Mouse (Mus musculus): ENCODE measurements around the gene Gm10662. TPM values are rescaled to one million over a fixed set of nuclear protein-coding genes. Genes with fewer than 3 reads are reported as not detected.

The Gm10662 gene
- polyA plus RNA-seq (2015; fragmentation: Illumina TruSeq; extraction: RNeasy Lipid Tissue Mini Kit (QIAGEN cat#74804); ENCODE audit: insufficient read depth, low replicate concordance), result not detected

DNA sequence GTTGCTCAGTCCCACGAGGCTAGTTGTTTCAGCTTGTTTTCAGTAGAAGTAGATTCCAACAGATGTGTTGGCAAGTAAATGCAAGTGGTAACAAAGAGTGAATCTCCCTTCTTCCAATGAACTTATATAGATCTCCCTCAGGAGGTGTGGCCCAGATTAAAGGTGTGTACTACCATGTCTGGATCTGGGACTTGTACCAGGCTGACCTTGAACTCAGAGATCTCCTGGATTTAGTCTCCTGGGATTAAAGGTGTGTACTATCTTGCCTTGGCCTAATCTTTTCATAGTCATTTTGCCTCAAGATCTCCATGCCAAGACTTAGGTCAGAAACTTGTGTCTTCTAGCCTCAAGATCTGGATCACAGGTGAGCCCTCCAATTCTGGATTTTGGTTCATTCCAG is at the start of gene Gm10662:
Gene Gm10662, minus strand, starts transcription at position 101 of the 400 bp plus-strand sequence.

Other genes with a start within 250 kb of the Gm10662 start
- not detected for gene Gm4214, start 159.8 kb downstream of the Gm10662 start, polyA plus RNA-seq (2015; fragmentation: Illumina TruSeq; extraction: RNeasy Lipid Tissue Mini Kit (QIAGEN cat#74804); ENCODE audit: insufficient read depth, low replicate concordance)
- gene Gm4216, start 124.6 kb downstream of the Gm10662 start, polyA plus RNA-seq (2015; fragmentation: Illumina TruSeq; extraction: RNeasy Lipid Tissue Mini Kit (QIAGEN cat#74804); ENCODE audit: insufficient read depth, low replicate concordance), result not detected
- not detected for gene Vmn1r163, start 88.9 kb downstream of the Gm10662 start, polyA plus RNA-seq (2015; fragmentation: Illumina TruSeq; extraction: RNeasy Lipid Tissue Mini Kit (QIAGEN cat#74804); ENCODE audit: insufficient read depth, low replicate concordance)
- gene Gm8720, start 77.0 kb downstream of the Gm10662 start, polyA plus RNA-seq (2015; fragmentation: Illumina TruSeq; extraction: RNeasy Lipid Tissue Mini Kit (QIAGEN cat#74804); ENCODE audit: insufficient read depth, low replicate concordance), result not detected
- gene Vmn1r165, start 72.9 kb upstream of the Gm10662 start, polyA plus RNA-seq (2015; fragmentation: Illumina TruSeq; extraction: RNeasy Lipid Tissue Mini Kit (QIAGEN cat#74804); ENCODE audit: insufficient read depth, low replicate concordance), result not detected
- gene Vmn1r166, start 107.2 kb upstream of the Gm10662 start, polyA plus RNA-seq (2015; fragmentation: Illumina TruSeq; extraction: RNeasy Lipid Tissue Mini Kit (QIAGEN cat#74804); ENCODE audit: insufficient read depth, low replicate concordance), result not detected
- not detected for gene Gm6902, start 134.4 kb upstream of the Gm10662 start, polyA plus RNA-seq (2015; fragmentation: Illumina TruSeq; extraction: RNeasy Lipid Tissue Mini Kit (QIAGEN cat#74804); ENCODE audit: insufficient read depth, low replicate concordance)
- gene Nlrp4e, start 156.7 kb upstream of the Gm10662 start, polyA plus RNA-seq (2015; fragmentation: Illumina TruSeq; extraction: RNeasy Lipid Tissue Mini Kit (QIAGEN cat#74804); ENCODE audit: insufficient read depth, low replicate concordance), result not detected
- gene Nlrp5, start 241.4 kb upstream of the Gm10662 start, polyA plus RNA-seq (2015; fragmentation: Illumina TruSeq; extraction: RNeasy Lipid Tissue Mini Kit (QIAGEN cat#74804); ENCODE audit: insufficient read depth, low replicate concordance), result not detected

Measured in spleen, adult 10 weeks (tissue).